Mouse (Mus musculus) lung, adult 18-20 months (tissue): ENCODE results near the gene Banf2.
A peak's percentile ranks its signal among the peaks of the same experiment; 100 is the strongest.

Experiments
- DNase-seq, 2 experiments: peaks; one replicate each; pipeline ENCODE4 v3.0.0; 2022; ENCODE audit warnings: mixed read lengths in 2 of 2

The Banf2 gene

DNA sequence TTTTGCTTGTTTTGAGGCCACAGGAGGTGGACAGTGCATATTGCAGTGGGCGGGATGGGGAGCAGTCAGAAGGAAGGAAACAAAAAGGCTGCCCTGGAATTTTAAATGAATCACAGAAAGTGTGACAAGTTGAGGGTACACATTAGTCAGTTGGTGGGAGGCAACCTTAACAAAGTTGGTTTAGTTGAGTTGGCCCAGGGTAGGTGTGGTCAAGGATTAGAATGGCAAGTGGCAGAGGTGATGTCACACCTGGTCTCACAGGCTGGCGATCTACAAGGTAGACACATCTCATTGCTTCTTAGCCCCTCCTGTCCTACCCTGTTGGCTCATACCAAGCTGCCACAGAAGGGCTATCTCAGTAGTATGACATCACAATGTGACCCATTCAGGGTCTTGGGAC lies at the start of gene Banf2:
TSS of gene Banf2 (plus strand) at position 396 of the 400 bp plus-strand sequence.
- DNase-seq: no peak

DNA sequence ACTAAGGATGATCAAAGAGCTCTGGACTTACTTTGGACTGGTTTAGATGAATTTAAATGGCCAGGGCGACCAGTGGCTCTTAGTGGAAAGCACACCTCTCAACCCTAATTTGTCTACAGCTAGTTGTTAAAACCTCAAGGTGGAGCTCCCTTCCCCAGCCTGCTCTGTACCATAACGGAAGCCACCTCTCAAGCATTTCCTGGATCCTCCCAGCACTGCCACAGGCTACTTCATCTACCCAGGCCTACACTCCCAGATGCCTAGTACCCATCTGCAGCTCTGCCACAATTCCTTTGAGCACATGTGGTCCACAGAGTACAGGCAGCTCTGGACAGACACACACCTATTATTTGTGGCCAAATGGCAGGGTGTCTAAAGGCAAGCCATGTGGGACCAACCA lies 49.4 kb upstream of the Banf2 start:
- no peak for DNase-seq

DNA sequence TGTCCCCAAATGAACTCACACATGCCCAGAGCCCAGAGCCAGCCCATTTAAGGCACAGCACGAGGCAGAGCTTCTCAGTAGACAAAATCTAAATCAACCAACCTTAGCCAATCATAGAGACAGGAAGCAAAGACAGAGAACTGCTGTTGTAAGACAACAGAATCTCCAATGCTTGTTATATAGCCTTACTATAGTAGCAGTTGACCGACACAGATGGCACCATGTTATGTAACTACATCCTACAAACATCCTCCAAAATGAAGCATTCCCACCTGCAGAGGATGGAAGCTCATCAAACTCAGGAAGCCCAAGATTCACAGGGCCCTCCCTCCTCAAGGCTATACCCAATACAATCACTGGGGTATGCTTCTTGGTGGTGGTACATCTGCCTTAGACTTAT lies 45.4 kb upstream of the Banf2 start:
- DNase-seq: no peak

DNA sequence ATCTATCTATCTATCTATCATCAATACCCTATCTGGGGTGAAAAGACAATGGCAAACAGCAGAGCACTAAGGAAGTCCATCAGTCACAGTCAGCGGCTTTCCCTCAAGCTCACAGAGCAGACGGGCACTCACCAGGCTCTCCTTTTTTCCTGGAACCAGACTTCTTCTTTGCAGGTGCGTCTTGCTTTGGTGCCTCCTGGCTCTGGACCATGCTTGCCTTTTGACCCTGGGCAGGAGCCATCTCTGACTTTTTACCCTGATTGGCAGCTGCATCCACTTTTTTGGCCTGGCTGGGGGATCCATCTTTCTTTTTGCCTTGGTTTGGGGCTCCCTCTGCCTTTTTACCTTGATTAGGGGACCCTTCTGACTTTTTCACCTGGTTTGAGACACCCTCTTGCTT lies 44.8 kb upstream of the Banf2 start:
- DNase-seq: no peak

DNA sequence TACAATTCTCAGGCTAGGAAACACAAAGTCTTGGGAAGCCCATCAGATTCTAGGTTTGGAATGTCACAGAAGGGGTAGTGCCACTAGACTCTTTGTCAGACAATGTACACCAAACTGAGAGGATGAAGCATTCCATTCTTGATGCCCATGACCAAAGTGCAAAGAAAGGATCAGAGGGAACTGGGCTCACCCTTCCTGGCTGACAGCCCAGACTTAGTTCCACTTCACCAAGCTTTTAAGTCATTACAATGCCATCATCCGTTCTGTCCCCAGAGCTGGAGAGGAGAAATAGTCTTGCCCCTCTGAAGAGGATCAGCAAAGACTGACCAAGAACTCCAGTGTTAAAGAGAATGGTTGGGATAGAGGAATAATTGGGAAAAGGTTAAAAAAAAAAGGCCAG lies 41.9 kb upstream of the Banf2 start:
- DNase-seq: peak; percentile 35 to 67

DNA sequence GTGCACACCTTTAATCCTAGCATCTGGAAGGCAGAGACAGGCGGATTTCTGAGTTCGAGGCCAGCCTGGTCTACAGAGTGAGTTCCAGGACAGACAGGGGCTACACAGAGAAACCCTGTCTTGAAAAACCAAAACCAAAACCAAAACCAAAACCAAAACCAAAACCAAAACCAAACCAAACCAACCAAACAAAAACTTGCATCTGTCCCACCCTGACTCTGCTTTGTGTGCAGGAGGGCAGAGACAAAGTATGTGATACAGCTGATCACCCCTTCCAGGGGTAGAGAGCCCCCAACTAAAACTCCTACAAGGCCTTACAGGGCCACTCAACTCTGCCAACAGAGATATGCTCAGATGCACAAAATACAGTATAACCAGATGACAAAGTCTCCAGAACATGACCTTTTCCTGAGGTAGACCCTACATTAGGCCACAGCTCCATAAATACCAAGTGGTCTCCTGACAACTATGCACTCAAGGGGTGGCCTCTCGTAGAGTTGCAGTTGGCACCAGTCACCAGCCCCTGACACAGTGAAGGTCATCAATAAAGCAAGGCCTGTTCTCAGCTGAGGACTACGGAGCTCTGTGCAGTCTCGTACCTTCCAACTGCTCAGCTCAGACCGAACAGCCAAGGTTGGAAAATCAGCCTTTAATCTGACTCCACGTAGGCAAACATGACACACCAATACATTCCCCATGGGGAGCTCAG lies 40.7 kb upstream of the Banf2 start:
- no peak for DNase-seq

DNA sequence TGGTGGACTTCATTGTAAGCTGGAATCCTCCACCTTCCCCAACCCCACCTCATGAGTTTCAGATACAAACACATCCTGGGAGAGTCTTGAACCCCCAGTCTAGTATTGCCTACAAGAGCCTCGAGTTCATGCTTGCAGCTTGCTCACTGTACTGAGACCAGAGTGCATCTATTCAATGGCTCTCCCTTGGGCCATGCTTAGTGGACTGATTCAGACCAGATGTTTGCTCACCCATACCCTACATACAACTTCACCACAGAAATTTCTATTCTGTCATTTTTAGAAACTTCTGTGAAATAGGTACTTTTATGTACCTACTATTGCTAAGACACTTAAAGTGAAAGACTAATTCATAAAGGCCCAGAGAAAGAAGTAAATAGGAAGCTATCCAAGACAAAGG lies 39.9 kb upstream of the Banf2 start:
- no peak for DNase-seq

DNA sequence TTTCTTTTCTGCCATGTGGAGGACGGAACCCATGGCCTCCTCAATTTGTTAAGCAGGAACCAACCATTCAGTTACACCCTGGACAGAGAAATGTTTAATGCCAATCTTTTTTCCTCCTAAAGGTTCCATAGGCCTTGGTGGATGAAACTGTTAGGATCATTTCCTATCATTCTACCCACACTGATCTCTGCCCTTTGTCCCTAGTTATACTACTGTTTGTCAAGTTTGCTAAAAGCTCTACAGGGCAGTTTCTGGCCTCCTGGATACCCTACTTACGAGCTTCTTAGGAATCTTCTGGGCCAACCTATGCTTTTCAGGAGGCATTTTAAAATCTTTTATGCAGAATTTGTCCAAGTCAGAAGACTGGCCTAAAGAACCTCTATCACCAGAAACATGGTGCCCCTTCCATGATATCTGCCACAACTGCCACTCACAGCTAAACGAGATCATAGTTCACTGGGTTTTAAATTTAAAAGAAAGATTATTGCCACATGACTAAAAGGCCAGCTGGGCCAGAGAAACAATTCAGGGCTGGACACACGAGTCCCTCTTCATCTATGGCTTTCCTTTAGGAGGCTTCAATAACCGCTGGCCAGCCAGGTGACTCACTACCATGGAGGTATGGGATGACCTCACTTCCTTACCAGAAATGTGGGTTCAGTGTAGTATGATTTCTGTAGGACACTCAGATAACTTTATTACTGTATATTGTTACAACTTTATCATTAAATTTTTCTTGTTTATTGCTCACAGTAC lies 30.5 kb upstream of the Banf2 start:
- DNase-seq: no peak

DNA sequence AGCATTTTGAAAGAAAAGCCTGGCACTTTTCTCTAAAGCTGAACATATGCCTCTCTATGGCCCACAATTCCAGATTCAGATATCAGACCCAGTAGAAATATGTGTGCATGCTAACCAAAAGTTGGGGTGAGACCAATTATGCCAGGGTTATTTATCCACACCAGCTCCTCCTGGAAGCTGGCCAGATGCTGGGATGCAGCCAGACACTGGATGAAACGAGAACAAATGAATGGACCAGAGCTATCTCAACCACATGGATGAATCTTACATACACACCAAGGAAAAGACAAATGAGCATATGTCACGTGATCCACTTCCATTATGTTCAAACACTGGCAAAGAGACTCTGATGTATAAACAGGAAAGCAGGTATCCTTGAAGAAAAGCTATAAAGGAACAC lies 29.3 kb upstream of the Banf2 start:
- DNase-seq: peak; percentile 20 to 31

DNA sequence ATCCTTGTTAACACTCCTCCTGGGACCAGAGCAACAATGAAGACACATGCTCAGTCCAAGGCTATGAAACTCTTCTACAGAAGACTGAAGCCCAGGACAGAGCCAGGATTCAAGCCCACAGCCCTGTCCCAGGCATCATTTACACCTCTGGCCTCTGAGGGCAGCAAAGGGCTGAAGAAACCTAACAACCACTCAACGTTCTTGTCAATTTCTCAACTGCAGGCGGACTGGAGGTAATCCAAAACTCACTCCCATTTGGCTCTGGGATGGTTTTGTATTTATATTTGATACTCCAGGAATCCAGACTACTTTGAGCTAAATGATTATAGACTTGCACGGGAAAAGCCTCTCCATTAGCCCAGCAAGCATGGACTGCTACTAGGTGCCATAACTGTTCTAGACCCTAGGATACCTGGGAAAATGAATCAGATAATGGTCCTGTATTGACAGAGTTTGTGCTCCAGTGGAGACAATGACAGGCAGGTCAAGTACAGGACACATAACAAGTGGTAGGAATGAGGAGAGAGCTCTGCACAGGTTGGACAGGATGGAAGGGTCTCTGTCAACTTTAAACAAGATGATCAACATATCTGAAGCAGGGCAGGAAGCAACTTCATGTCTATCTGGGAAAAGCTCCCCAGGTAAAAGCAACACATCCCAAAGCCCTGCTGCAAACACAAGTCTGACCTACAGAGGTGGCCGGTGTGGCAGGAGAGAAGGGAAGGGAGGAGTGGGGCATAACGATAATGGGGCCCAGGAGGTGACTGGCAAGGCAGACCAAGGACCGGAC lies 27.5 kb upstream of the Banf2 start:
- DNase-seq: peak; percentile 69 to 79

DNA sequence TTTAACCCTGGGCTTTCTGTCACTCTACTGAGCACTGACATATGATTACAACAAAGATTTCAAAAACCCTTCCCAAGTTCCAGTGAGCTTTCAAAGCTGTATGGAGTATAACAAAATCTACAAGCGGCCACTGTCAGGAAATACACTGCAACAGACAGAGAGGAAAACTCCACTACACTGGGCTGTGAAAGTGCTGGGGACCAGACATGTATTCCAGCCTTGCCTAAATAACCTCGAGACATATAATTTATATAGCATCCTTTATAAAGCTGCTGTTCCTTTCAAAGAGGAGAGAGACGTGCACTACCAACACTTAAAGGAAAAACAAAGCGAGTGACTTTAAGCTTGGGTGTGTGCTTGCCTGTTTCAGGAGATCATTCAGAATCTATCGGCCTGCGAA lies 26.2 kb upstream of the Banf2 start:
- DNase-seq: no peak

DNA sequence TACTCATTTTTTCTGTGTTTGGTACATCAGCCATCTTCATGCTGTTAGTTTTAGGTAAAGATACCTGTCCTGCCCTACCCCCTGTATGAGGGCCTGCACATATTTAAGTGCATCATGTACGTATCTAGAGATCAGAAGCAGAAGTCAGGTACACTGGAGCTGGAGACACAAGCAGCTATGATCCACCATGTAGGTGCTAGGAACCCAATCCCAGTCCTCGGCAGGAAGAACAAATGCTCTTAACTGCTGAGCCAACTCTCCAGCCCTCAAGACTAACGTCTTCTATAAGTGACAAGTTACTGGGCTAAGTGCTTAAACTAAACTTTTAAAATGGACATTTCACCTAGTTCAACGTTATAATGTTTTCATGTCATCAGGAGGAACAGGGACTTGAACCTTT lies 25.6 kb upstream of the Banf2 start:
- no peak for DNase-seq

DNA sequence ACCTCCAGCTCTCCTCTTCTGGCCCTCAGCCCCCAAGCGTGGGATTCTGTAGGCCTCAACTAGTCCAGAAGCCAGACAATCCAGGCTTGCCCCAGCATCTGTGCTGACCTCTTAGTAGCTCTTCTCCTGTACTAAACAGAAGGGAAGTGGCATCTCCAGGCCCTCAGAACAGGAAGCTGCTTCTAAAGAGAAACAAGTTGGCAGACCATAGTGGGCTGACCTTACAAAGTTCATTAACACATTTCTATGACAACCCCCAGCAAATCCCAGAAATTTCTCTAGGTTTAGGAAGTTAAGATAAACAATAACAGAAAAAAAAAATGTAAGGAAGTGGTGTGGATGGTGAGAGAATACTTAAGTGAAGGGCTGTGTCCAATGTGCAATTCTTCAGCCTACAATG lies 23.8 kb upstream of the Banf2 start:
- peak in 1 of 2 experiments; percentile 17 for DNase-seq

DNA sequence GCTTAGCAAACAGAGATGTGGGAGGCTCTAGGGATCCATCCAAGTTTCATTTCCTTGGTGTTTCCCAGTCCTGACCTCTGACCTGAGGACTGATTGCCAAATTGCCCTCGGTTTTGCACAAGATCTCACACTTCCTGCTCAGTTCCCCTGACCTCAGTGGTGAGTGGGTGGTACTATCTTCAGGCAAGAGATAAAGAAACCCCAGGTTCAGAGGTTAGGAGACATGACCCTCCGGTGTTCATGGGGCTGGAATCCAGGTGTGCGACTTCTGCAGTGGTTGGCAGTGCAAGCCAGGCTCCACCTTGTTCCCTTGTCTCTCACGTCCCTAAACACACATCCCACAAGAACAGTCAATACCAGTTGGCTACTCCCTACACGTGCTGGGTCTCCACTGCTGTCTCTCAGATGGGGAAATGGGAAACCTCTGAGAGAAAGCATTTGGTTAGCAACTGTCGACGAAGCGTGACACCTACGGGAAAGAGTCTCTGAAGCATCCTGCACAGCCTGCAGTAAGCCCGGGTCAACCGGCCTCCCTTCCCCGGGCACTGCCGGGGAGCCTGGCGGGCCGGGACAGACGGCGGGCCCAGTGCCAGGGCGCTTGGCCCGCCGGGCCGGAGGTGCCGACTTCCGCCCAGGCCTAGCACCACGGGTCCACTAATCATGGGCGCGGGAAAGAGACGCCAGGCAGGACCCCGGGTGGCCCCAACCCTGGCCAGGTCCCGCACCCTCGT lies 23.1 kb upstream of the Banf2 start:
- DNase-seq: peak; percentile 86 to 87

DNA sequence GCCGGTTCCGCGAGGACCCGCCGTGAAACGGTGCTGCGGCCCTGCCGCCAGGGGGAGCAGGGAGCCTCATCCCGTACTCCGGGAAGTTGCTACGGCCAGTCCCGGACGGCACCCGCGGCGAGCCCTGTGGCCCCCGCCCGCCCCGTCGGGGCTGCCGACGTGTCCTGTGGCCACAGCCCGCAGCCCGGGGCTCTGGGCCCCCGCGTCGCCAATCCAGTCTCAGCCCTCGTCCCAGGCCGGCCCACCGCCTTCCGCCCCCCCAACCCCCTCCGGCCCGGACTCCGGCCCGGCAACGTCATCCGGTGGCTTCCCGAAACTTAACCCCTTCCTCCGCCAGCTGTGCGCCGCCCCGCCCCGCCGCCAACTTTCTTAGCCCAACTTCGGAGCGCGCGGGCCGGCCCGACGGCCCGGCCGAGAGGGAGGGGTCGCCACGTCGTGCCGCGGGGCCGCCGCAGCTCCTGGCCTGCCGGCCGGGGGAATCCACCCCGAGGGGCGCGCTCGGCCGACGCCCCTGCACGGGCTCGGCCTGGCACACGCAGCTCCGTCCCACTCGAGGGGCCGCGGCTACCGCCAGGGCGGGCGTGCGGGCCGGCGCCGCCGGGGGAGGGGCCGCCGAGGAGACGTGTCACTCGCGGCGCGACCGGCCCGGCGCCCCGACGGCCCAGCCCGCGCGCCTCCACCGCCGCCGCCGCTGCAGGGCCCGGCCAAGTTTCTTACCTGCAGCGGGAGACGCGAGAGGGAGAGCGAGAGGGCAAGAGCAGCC lies 22.4 kb upstream of the Banf2 start:
- peak; percentile 83 to 84 for DNase-seq

DNA sequence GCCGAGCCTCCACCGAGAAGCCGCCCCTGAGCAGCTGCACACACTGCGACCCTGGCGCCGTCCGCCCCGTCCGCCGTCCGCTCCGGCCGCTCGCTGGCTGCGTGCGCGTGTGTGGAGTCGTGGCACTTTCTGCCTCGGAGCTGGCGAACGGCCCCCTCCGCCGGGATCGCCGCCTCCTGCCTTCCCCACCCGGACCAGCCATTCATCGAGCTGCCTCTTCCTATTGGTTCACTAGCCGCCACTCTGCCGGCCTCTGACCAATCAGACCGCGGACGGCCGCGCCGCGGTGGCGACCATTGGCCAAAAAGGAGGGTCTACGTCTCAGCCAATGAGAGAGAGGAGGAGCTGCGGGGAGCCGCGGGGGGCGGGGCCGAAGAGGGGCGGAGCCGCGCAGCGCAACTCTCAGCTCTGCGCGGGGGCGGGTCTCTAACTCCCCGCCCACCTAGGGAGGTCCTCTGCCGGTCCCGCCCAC lies 21.7 kb upstream of the Banf2 start, which contains the start of gene Rrbp1:
TSS of gene Rrbp1 (minus strand) at position 184 of the 472 bp plus-strand sequence.
- peak; percentile 99 for DNase-seq

DNA sequence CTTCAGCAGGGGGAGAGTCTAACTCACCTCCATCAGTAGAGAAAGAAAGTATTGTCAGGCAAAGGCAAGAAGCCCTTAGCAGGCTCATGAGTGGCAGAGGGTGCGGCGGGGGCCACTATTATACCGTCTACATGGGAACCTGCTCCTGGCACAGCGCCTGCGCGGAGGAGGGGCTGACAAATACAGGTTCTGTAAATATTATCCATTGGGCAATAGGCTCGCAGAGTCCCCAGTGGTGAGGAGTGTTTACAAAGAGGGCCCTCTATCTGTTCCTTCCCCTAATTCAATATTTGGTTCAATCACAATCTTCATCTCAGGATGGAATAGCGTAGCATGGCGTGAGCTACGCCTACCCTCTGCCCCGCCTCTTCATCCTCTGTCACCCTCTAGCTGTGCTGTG lies 18.8 kb upstream of the Banf2 start:
- DNase-seq: peak; percentile 59 to 67

DNA sequence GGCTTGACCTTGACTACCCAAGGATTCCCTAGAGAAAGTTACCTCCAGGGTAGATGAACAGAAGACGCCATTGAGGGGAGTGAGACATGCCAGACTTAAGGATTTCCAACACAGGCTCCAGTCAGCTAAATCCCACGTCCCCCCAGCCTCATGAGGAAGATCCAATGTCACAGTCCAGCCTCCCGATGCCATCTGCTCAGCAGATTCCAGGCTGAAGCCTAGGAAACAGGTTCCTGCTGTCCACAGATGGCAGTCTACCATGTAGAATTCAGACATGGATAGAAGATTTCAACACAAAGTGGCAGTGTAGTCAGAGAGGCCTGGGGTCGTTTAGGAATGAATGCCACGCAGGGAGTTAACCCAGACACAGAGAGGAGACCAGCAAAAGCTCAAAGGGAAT lies 18.4 kb upstream of the Banf2 start:
- no peak for DNase-seq

DNA sequence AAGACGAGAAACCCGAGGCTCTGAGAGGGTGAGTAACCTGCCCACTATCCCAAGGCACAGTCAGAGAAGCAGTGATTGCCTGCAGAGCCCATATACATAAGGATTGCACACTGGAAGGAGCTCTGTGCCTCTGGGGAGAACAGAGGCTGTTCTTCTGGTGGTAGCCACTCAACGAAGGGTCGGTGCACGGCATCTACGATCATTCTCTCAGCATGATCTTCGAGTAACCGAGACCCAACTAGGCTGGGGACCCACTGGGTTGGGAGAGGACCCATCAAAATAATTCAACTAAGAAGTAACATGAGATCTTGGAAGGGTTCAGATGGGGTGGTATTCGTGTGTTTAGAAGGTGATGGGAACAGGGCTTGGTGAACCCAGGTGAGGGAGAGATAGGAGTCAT lies 17.0 kb upstream of the Banf2 start:
- DNase-seq: no peak

DNA sequence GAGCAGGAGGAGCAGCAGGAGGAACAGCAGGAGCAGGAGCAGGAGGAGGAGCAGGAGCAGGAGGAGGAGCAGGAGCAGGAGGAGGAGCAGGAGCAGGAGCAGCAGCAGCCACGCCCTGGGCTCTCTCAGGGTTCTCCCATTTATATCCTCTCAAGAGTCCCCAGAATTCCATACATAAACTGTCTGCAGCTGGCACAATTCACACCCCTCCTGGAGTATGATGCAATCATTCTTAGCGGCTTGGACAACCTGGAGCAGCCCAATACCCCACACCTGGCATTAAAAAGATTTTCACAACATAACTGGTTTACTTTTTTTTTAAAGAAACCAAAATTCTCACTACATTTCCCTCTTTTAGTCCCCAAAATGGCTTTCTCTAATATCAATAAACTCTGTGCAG lies 12.9 kb upstream of the Banf2 start:
- DNase-seq: no peak

DNA sequence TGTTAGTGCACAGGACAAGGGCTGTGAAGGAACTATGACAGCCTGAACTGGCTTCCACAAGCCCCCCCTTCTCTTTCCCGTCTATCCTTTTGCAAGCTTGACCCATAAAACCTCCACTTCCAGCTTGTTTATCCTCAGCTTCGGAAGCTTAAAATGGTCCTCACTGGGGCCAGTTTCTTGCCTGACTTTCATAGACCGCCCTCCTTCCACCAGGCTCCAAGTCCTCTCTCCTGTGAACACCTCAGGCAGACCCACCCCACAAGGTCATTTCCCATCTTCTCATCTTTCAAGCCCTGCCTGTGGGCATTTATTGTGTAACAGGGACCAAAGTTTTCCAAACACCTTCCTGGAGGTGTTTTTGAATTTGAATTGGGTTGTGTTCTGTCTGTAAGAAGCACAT lies 10.4 kb upstream of the Banf2 start:
- no peak for DNase-seq

DNA sequence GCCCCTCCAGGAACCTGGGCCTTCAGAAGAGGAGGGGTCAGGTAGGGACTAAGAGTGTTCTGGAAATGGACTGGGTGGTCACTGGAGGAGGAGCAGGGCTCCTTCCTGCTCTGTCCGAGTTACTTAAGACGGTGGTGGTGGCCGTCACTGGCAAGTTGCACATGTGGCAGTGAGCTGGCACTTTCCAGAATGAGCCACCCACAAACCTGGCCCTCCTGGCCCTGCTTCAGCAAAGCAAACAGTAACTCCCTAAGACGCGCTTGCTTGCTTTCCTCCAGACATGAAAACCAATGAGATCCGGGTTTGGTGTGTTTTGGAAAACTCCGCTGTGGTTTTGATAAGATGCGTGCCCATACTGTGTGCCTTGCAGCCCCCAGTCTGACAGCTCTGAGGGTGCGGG lies 7.5 kb upstream of the Banf2 start:
- no peak for DNase-seq
